Mouse (Mus musculus) ES-E14 (cell line): Measurements from ENCODE around the gene 4930442H23Rik. TPM values are rescaled to one million over a fixed set of nuclear protein-coding genes. Genes with fewer than 3 reads are reported as not detected.

ENCODE experiments used
- DNase-seq: peaks from one replicate; pipeline ENCODE4 v3.0.0-alpha.2; 2013; ENCODE audit warnings: low read depth, low spot score
- H3K27ac ChIP-seq: 2 replicates; pipeline ENCODE4 v1.5.1; 2012; ENCODE audit warnings: low read depth, mild to moderate bottlenecking, low read length, moderate library complexity, mixed read lengths; ENCODE audit not compliant: poor library complexity, insufficient read depth, severe bottlenecking
- H3K36me3 ChIP-seq: 2 replicates; pipeline ENCODE4 v1.6.1; 2012; ENCODE audit warnings: mild to moderate bottlenecking, low read length, moderate library complexity, mixed read lengths; ENCODE audit not compliant: control insufficient read depth, poor library complexity, insufficient read depth, severe bottlenecking
- H3K4me1 ChIP-seq, 2 experiments: fragments of 150-350 bp in 1 of 2; sonication (generic) in 1 of 2; 2 replicates each; pipeline ENCODE4 v1.6.1; 2012; ENCODE audit warnings: low read length in 2 of 2, mild to moderate bottlenecking in 1 of 2, mixed read lengths in 1 of 2; ENCODE audit not compliant: control insufficient read depth in 2 of 2, insufficient read depth in 2 of 2, poor library complexity in 1 of 2
- H3K4me3 ChIP-seq, 2 experiments: fragments of 150-350 bp in 1 of 2; sonication (generic) in 1 of 2; 2 replicates each; pipeline ENCODE4 v1.5.1; 2012; ENCODE audit warnings: low read length in 2 of 2, low read depth in 1 of 2, mild to moderate bottlenecking in 1 of 2, mixed read lengths in 1 of 2; ENCODE audit not compliant: insufficient read depth in 1 of 2, poor library complexity in 1 of 2, severe bottlenecking in 1 of 2
- H3K9ac ChIP-seq: 2 replicates; pipeline ENCODE4 v1.6.1; 2012; ENCODE audit warnings: low read depth, mild to moderate bottlenecking, low read length, mixed read lengths; ENCODE audit not compliant: poor library complexity, insufficient read depth, severe bottlenecking
- H3K9me3 ChIP-seq: fragments of 150-350 bp; sonication (generic); 2 replicates; pipeline ENCODE4 v1.6.1; 2012; ENCODE audit warnings: low read depth, mild to moderate bottlenecking, low read length; ENCODE audit not compliant: control insufficient read depth, insufficient read depth
- CHD2 ChIP-seq: IDR thresholded peaks from 2 replicates; pipeline ENCODE4 v1.6.1; 2014; ENCODE audit warnings: mild to moderate bottlenecking, low read depth, low read length, inconsistent platforms
- HCFC1 ChIP-seq: IDR thresholded peaks from 2 replicates; pipeline ENCODE4 v1.6.1; 2012; ENCODE audit warnings: low read length, inconsistent platforms, borderline replicate concordance; ENCODE audit not compliant: insufficient read depth
- MAFK ChIP-seq: IDR thresholded peaks from 2 replicates; pipeline ENCODE4 v1.6.1; 2014; ENCODE audit warnings: mild to moderate bottlenecking, low read depth, low read length, inconsistent platforms; ENCODE audit not compliant: insufficient read depth
- ZC3H11A ChIP-seq: IDR thresholded peaks from 2 replicates; pipeline ENCODE4 v1.6.1; 2012; ENCODE audit warnings: low read depth, mild to moderate bottlenecking, inconsistent platforms, low read length, borderline replicate concordance
- ZNF384 ChIP-seq: IDR thresholded peaks from 2 replicates; pipeline ENCODE4 v1.6.1; 2012; ENCODE audit warnings: low read depth, low read length, inconsistent platforms
- in situ Hi-C, 2 experiments: fragments of 600-800 bp; cut with MboI; formaldehyde crosslinking; loops; one replicate each; pipeline ENCODE4 v1.15.1; 2025; ENCODE audit warnings: low sequenced_read_pairs in 2 of 2, inconsistent platforms in 1 of 2; ENCODE audit not compliant: unreplicated experiment in 2 of 2
- total RNA-seq: library from RNA; depleted of rRNA; stranded (reverse); fragments of 300-350 nt; gene quantifications from 2 replicates; pipeline ENCODE4 v1.2.3, GENCODE M21; 2012

The 4930442H23Rik gene
- total RNA-seq, 1 experiment = 0.54 TPM

DNA sequence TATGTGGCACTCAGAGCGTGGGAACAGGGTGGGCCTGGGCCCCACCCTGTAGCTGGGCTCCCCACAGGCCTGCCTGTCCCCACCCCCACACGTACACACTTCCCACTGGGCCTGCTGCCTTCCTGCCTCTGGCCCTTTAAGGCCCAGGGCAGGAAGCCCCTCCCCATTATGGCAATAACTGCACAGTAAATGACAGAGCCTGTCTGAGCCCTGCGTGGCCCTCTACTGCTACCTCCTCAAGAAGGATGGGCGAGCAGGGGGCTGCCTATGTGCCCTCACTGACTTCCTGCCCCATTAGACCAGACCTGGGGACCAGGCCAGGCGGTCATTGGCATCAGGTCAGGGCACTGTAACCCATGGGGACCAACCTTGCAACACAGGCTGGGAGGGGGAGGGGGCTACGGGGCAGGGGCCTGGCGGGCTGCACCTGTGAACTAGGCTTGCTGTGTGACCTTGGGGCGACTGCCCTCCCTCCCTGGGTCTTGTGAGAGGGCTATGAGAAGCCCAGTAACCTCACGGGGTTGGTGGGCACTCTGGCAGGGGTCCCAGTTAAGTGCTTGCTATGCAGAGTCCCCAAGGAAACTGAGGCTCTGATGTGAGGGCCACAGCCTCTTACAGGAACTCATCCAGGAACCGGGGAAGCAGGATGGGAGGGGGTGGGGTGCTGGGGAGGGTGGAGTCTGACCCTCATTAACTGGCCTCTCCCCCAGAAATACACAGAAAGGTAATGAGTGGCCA is 42.8 kb downstream of the 4930442H23Rik start:
- H3K9me3 ChIP-seq = no peaks in the 10 kb centered on the region
- no peak for DNase-seq
- peaks cover 3 to 42% of the 10 kb centered on the region in 2 experiments; a peak in 3 of 4 replicates for H3K4me1 ChIP-seq
- H3K9ac ChIP-seq = peak overlapping the region; percentile 90
- peak overlapping the region; percentile 90 to 91 for H3K4me3 ChIP-seq
- TF ChIP-seq ZNF384 = no peak
- no peak for TF ChIP-seq HCFC1
- TF ChIP-seq CHD2 = no peak
- TF ChIP-seq ZC3H11A = no peak
- TF ChIP-seq MAFK = no peak
- H3K36me3 ChIP-seq = peaks cover 24% of the 10 kb centered on the region
- in situ Hi-C loops = no loop called here
- H3K27ac ChIP-seq = peak overlapping the region; percentile 67

DNA sequence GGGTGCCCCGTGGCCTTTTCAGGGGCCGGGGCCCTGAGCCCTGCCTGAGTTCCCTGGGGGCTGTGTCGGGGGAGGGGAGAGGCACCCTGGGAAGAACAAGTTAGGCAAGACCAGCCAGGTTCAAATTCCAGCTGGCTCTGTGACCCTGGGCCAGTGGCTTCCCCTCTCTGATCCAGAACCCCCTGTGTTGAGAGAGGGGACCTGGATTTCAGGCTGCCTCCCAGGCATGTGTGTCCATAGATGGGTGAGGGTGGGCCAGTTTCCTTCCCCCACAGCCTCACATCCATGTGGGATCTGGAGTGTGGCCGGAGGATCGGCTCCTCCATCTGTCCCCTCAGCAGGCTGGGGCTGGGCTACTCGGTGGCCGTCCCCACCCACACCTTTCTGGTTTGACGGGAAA is 43.6 kb downstream of the 4930442H23Rik start:
- Histone ChIP-seq H3K4me3 (peak overlapping the region; percentile 90 to 91), H3K9me3 (no peaks in the 10 kb centered on the region), H3K36me3 (peaks cover 15% of the 10 kb centered on the region), H3K4me1 (peaks cover 3 to 40% of the 10 kb centered on the region in 2 experiments; a peak in 3 of 4 replicates), H3K27ac (peak overlapping the region; percentile 67), H3K9ac (peak overlapping the region; percentile 90; the same call in 1 of the 2 replicates)
- no peak for TF ChIP-seq MAFK
- no peak for TF ChIP-seq ZNF384
- TF ChIP-seq ZC3H11A = no peak
- no peak for TF ChIP-seq HCFC1
- TF ChIP-seq CHD2 = no peak
- DNase-seq = no peak
- in situ Hi-C loops = no loop called here

DNA sequence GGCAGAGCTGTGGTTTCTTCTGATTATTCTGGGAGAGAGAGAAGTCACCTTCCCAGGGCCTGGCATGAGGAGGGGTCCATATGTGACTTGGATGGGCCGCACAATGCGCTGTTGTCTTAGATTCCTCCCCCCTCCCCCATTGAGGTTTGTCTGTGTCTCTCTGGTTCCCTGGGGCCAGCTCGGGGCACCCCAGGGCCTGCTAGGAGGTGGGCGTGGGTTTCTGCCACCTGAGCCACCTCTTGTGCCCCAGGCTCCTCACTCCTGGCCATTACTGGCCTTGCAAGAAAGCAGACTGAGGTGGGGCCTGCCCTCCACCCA is 44.2 kb downstream of the 4930442H23Rik start:
- in situ Hi-C loops = no loop called here
- Histone ChIP-seq H3K4me3 (peak overlapping the region; percentile 90 to 91), H3K36me3 (peaks cover 10% of the 10 kb centered on the region), H3K9me3 (no peaks in the 10 kb centered on the region), H3K27ac (peak overlapping the region; percentile 67), H3K4me1 (peaks cover 3 to 40% of the 10 kb centered on the region in 2 experiments; a peak in 3 of 4 replicates), H3K9ac (peak overlapping the region; percentile 90; the same call in 1 of the 2 replicates)
- no peak for TF ChIP-seq ZNF384
- no peak for TF ChIP-seq HCFC1
- no peak for TF ChIP-seq CHD2
- no peak for TF ChIP-seq ZC3H11A
- TF ChIP-seq MAFK = no peak
- DNase-seq = no peak

DNA sequence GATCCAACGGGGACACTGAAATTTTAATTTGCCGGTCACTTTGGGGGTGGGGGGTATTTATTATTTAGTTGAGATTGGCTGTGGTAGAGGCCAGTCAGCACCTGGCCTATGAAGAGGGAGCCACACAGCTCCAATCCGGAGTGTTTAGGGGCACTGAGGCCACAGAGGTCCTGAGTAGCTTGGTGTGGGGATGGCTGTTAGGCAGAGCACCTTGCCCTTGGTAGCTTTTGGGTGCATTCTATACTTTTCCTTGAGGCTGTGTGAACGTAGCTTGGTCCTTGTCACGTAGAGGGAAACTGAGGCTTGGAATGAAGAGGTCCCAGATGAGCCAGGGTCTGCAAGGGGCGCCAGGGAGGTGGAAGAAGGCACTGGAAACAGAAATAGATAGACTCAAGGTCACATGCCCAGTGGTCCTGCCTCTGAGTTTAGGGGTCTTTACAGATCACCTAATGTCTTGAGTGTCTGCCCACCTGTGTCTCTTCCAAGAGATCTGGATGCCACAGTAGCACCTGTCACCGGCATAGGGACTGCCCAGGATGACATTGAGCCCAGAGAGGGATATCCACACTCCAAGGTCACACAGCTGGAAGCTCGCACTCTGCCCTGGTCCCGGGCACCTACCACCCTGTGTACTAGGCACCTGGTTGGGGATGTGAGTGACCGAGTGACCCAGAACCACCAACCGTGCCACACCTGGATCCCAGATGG is 44.7 kb downstream of the 4930442H23Rik start:
- H3K4me1 ChIP-seq = peaks cover 3 to 37% of the 10 kb centered on the region in 2 experiments; a peak in 3 of 4 replicates

More for the DNA sequence above, 44.7 kb downstream of the 4930442H23Rik start:
- Histone ChIP-seq H3K36me3 (peaks cover 5% of the 10 kb centered on the region; the same call in 1 of the 2 replicates), H3K9me3 (no peaks in the 10 kb centered on the region), H3K27ac (peak overlapping the region; percentile 82; the same call in 1 of the 2 replicates), H3K4me3 (peak overlapping the region; percentile 90 to 91), H3K9ac (peak overlapping the region; percentile 90)
- DNase-seq = no peak
- in situ Hi-C loops = no loop called here
- TF ChIP-seq HCFC1 (no peak), ZC3H11A (no peak), ZNF384 (no peak), CHD2 (no peak), MAFK (no peak)
